Mouse (Mus musculus) stomach, embryonic 15.5 days (tissue): Measurements from ENCODE around the gene Sp2. TPM values are rescaled to one million over a fixed set of nuclear protein-coding genes. Genes with fewer than 3 reads are reported as not detected.

ENCODE experiments used
- ATAC-seq: fragments of 200-750 bp; cut with Nextera tagmentation; 2 replicates; pipeline ENCODE4 v1.8.0; 2017; ENCODE audit warnings: low read depth, moderate number of reproducible peaks, moderate TSS enrichment; ENCODE audit not compliant: insufficient read depth, low FRiP score
- H3K27ac ChIP-seq: fragments of 300-500 bp; sonication (generic); 2 replicates; pipeline ENCODE4 v1.5.1; 2015; ENCODE audit warnings: mild to moderate bottlenecking, inconsistent platforms
- H3K27me3 ChIP-seq: fragments of 300-500 bp; sonication (generic); replicated peaks from 2 replicates; pipeline ENCODE4 v1.6.1; 2015; ENCODE audit warnings: inconsistent platforms
- H3K36me3 ChIP-seq: fragments of 300-500 bp; sonication (generic); 2 replicates; pipeline ENCODE4 v1.6.1; 2015; ENCODE audit warnings: inconsistent platforms
- H3K4me1 ChIP-seq: fragments of 300-500 bp; sonication (generic); 2 replicates; pipeline ENCODE4 v1.6.1; 2015; ENCODE audit warnings: inconsistent platforms
- H3K4me2 ChIP-seq: fragments of 300-500 bp; sonication (generic); 2 replicates; pipeline ENCODE4 v1.6.1; 2015; ENCODE audit warnings: mild to moderate bottlenecking, inconsistent platforms
- H3K4me3 ChIP-seq: fragments of 300-500 bp; sonication (generic); replicated peaks from 2 replicates; pipeline ENCODE4 v1.5.1; 2015; ENCODE audit warnings: inconsistent platforms
- H3K9ac ChIP-seq: fragments of 300-500 bp; sonication (generic); 2 replicates; pipeline ENCODE4 v1.6.1; 2015; ENCODE audit warnings: inconsistent platforms
- H3K9me3 ChIP-seq: fragments of 300-500 bp; sonication (generic); 2 replicates; pipeline ENCODE4 v1.6.1; 2016; ENCODE audit warnings: inconsistent platforms
- WGBS: fragments of 180-500 bp; shearing (Covaris S2); methylation state at CpG from one replicate; pipeline ENCODE4 v1.1.7; 2015; 5-methylcytosine and 5-hydroxymethylcytosine counted together
- polyA plus RNA-seq: library from polyadenylated mRNA; unstranded; fragments of >200 nt; fragmentation: Nextera tagmentation; extraction: Ambion mirVana; gene quantifications from 2 replicates; pipeline ENCODE4 v1.2.1, GENCODE M21; 2015

Gene Sp2
- 12.7 and 13.5 TPM in 2 replicates for polyA plus RNA-seq

DNA sequence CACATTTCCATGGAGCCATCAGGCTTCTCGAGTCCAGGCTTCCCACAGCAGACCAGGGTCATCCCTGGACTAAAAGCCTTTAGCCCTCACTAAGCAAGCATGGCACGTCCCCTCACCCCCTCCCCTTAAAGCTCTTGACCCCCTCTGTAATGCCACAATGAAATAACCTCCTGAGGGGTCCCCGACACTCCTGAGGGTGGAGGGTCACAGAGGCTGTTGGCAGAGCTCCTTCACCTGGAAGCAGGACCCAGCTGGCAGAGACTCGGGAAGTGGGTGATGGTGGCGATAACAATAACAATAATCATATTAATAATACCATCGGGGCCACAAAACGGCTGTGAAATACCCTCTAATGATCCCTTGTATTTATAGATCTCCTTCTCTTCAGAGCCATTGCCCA is at the start of gene Sp2:
Sp2 (minus strand) TSS at position 101 of the 400 bp plus-strand sequence.
- 77% methylated on average over 7 of the region's 7 CpGs for WGBS
- Histone ChIP-seq H3K27ac (no peak within 1 kb of the TSS), H3K36me3 (no peaks in the 10 kb centered on the region), H3K27me3 (peaks cover 3% of the 10 kb centered on the region), H3K9ac (no peak within 1 kb of the TSS), H3K9me3 (no peaks in the 10 kb centered on the region), H3K4me3 (no peak within 1 kb of the TSS), H3K4me2 (no peak within 1 kb of the TSS), H3K4me1 (peaks cover 10% of the 10 kb centered on the region; the same call in 1 of the 2 replicates)
- ATAC-seq = no peak

DNA sequence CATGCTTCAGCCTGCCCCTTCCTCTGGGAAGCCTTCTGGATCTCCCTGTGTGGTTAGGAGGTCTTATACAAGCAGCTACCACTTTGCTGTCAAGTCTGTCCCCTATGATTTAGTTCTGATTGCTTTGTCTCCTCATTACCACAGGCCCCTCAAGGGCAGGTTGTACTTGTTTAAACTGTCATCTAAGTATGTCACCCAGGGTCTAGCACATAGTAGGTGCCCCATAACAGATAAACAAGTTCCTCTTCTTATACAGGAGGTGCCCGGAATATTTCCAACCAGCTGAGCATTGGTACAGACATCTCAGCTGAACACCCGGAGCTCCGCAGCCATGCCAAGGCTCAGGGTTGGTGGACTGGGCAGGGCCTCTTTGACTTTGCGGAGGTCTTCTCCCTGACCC is 49.7 kb upstream of the Sp2 start:
- H3K36me3 ChIP-seq = no peaks in the 10 kb centered on the region
- no peak overlapping the region for H3K4me2 ChIP-seq
- ATAC-seq = no peak
- H3K27ac ChIP-seq = no peak overlapping the region
- no peak overlapping the region for H3K4me3 ChIP-seq
- H3K9ac ChIP-seq = no peak overlapping the region
- peaks cover 10% of the 10 kb centered on the region for H3K4me1 ChIP-seq
- 87% methylated on average over 4 of the region's 4 CpGs for WGBS
- no peaks in the 10 kb centered on the region for H3K27me3 ChIP-seq
- H3K9me3 ChIP-seq = no peaks in the 10 kb centered on the region

DNA sequence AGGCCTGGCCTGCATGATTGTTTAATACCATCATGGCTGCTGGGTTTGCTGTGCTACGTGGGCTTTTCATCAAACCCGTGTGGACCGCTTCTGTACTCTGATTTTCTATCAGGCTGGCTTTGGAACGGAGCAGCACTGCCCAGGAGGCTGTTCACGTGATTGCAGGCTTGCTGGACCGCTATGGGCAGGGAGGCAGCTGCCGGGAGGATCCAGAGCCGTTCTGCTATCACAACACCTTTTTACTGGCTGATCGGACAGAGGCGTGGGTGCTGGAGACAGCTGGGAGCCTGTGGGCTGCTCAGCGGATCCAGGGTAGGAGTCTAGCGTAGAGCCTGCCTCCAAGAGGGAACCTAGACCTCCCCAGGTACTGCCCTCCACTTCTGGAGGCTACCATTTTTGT is 49.2 kb upstream of the Sp2 start:
- no peaks in the 10 kb centered on the region for H3K9me3 ChIP-seq
- H3K9ac ChIP-seq = no peak overlapping the region
- peaks cover 10% of the 10 kb centered on the region for H3K4me1 ChIP-seq
- H3K36me3 ChIP-seq = no peaks in the 10 kb centered on the region
- H3K4me3 ChIP-seq = no peak overlapping the region
- H3K27ac ChIP-seq = no peak overlapping the region
- ATAC-seq = no peak
- H3K27me3 ChIP-seq = no peaks in the 10 kb centered on the region
- H3K4me2 ChIP-seq = no peak overlapping the region
- WGBS = 83% methylated on average over 12 of the region's 12 CpGs

DNA sequence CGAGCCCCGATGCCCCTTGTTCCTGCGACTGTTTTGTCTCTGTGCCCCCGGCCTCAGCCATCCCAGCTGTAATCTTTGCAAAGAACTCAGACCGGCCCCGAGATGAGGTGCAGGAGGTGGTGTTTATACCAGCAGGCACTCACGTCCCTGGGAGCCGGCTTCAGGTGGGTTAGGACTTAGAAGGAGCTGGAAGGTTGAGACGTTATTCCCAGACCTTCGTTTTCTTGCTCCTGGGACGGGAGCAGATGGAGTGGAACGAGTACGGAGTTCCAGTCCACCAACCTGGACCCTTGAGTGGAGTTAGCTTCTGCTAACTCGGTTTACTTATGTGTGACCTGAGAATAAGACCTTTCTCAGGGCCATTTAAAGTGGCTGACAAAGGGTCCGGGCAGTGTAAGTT is 47.7 kb upstream of the Sp2 start:
- WGBS = 17% methylated on average over 15 of the region's 15 CpGs
- ATAC-seq = no peak
- peak overlapping the region; percentile 74; the same call in 1 of the 2 replicates for H3K9ac ChIP-seq
- no peaks in the 10 kb centered on the region for H3K36me3 ChIP-seq
- H3K4me2 ChIP-seq = peak overlapping the region; percentile 90
- peaks cover 19% of the 10 kb centered on the region for H3K4me1 ChIP-seq
- no peaks in the 10 kb centered on the region for H3K27me3 ChIP-seq
- no peaks in the 10 kb centered on the region for H3K9me3 ChIP-seq
- peak overlapping the region; percentile 84 for H3K4me3 ChIP-seq
- peak overlapping the region; percentile 88; the same call in 1 of the 2 replicates for H3K27ac ChIP-seq

DNA sequence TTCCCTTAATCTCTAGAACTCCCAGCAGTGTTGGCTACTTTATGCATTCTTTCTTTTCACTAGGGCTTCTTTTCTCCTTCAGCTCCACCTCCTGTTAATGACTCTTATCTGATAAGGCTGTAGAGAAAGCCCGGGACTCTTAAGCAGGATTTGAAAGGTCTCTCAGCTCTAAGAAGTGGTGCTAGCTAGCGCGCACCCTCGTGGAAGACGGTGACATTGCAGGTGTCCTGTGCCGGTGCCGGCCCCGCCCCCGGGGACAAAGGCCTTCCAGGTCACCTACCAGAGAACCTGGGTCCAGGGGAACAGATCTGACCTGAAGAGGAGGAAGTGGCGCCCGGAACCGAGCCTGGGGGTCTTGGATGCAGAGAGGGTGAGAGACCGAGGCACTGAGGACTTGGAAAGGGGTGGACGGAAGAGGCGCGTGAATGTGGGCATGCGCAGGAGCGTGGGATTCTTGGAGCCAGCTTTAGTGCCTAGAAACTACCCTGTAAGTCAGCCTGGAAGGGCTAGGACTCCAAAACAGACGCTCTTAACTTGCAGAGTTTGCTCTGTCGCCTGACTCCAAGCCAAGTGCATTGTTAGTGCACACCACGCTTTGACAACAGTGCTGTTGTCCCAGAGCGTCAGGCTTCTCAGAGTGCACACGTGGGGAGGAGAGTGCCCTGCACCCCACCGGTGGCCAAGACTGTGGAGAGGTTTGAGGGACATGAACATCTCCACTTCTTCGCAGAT is 47.1 kb upstream of the Sp2 start, which contains the start of gene Scrn2:
Scrn2 (plus strand) TSS at position 253 of the 732 bp plus-strand sequence.
- Histone ChIP-seq H3K9ac (peak within 1 kb of the TSS; percentile 74; the same call in 1 of the 2 replicates), H3K4me1 (peaks cover 23% of the 10 kb centered on the region), H3K27ac (peak within 1 kb of the TSS; percentile 88), H3K4me3 (peak within 1 kb of the TSS; percentile 84), H3K36me3 (no peaks in the 10 kb centered on the region), H3K4me2 (peak within 1 kb of the TSS; percentile 90), H3K9me3 (no peaks in the 10 kb centered on the region), H3K27me3 (no peaks in the 10 kb centered on the region)
- peak; percentile 78 for ATAC-seq
- WGBS = under 1% methylated on average over 25 of the region's 25 CpGs

DNA sequence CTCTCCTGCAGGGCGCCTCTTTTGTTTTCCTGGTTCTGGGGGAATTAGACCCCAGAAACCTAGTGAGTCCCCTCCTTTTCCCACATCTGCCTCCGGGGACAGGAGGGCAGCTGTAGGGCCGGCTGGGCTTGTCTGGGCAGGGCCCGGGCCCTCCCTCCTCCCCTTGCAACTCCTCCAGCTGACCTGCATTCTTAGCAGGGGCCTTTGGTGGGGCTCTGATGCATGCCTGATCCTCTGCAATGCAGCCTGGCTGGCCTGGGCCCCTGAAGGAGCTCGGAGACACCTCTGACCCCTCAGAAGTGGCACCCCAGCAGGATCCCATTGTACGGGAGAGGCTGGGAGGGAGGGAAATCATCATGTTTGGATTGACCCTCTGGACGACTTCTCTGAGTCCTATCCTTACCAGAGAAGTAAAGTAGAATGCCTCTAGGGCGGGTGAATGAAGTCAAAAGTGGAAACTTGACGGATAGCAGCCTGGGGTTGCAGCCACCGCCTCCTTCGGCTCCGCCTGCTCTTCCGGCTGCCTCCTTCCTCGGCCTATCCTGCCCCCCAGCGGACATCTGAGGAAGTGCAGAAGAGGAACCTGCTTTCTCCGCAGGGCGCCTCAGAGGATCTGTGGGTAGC is 43.1 kb upstream of the Sp2 start:
- 2% methylated on average over 17 of the region's 17 CpGs for WGBS
- peak overlapping the region; percentile 55 for H3K4me2 ChIP-seq
- H3K36me3 ChIP-seq = no peaks in the 10 kb centered on the region
- peaks cover 36% of the 10 kb centered on the region for H3K4me1 ChIP-seq
- H3K9me3 ChIP-seq = no peaks in the 10 kb centered on the region
- peak overlapping the region; percentile 72 for H3K27ac ChIP-seq
- H3K9ac ChIP-seq = peak overlapping the region; percentile 30; the same call in 1 of the 2 replicates
- ATAC-seq = peak; percentile 27; the same call in 1 of the 2 replicates
- peaks cover 33% of the 10 kb centered on the region for H3K27me3 ChIP-seq
- H3K4me3 ChIP-seq = peak overlapping the region; percentile 23

DNA sequence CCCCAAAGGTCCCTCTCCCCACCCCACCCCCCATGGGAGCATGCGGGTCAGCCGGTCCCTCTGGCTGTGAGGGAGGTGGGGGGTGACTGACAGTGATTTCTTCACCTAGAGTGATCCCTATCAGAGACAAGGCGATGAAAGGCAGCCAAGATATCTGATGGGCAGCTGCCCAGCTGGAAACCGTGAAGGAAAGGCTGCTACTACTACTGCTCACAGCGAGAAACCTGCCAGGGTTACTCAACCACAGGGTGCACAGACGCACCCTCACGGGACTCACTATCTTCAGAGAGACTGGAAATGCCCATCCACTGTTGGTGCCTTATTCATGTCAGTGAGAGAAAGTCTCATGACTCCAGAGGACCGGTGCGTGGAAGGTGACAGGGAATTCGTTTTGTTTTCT is 42.2 kb upstream of the Sp2 start:
- no peak overlapping the region for H3K4me2 ChIP-seq
- H3K27ac ChIP-seq = no peak overlapping the region; the same call in 1 of the 2 replicates
- H3K36me3 ChIP-seq = no peaks in the 10 kb centered on the region
- WGBS = 45% methylated on average over 10 of the region's 10 CpGs
- no peak for ATAC-seq
- H3K9ac ChIP-seq = no peak overlapping the region
- H3K4me1 ChIP-seq = peaks cover 28% of the 10 kb centered on the region
- no peak overlapping the region for H3K4me3 ChIP-seq
- H3K27me3 ChIP-seq = peaks cover 41% of the 10 kb centered on the region
- no peaks in the 10 kb centered on the region for H3K9me3 ChIP-seq

DNA sequence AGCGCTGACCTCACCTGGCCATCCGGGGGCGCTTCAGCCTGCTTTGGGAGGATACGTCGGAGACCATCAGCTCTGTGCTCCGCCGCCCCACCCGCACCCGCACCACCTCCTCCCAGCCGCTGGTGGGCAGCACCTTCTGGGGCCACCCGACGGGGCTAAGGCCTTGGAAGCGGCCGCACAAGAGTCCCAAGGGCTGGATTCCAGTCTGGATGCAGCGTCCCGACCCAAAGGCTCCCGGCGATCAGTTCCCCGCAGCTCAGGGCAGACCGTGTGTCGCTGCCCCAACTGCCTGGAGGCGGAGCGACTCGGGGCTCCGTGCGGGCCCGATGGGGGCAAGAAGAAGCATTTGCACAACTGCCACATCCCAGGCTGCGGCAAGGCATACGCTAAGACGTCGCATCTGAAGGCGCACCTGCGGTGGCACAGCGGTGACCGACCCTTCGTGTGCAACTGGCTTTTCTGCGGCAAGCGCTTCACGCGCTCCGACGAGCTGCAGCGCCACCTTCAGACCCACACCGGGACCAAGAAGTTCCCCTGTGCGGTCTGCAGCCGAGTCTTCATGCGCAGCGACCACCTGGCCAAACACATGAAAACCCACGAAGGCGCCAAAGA is 39.2 kb upstream of the Sp2 start:
- no peaks in the 10 kb centered on the region for H3K36me3 ChIP-seq
- peak overlapping the region; percentile 53 for H3K4me3 ChIP-seq
- ATAC-seq = peak; percentile 32; the same call in 1 of the 2 replicates
- peaks cover 63% of the 10 kb centered on the region for H3K27me3 ChIP-seq
- peak overlapping the region; percentile 95 for H3K4me2 ChIP-seq
- no peaks in the 10 kb centered on the region for H3K9me3 ChIP-seq
- no peak overlapping the region for H3K27ac ChIP-seq
- under 1% methylated on average over 50 of the region's 50 CpGs for WGBS
- H3K4me1 ChIP-seq = peaks cover 48% of the 10 kb centered on the region
- peak overlapping the region; percentile 40; the same call in 1 of the 2 replicates for H3K9ac ChIP-seq

DNA sequence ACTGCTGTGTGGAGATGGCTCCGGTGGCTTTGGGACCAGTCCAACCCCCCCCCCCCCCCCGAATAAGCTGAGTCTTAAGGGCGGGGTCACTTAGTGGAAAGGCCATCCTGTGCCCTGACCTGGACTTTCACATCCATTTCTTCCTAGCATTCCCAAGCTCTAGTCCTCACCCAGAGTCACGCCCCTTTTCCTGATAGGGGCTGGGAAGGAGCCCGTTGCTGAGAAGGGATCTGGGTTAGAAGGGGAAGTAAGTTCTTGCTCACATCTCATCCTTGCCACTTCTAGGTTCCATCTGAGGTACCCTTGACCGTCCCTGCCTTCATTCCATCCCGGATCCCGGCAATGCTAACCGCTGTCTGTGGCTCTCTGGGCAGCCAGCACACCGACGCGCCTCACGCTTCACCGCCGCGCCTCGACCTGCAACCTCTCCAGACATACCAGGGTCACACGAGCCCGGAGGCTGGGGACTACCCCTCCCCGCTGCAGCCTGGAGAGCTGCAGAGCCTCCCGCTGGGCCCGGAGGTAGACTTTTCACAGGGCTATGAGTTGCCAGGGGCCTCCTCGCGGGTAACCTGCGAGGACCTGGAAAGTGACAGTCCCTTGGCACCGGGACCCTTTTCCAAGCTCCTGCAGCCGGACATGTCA is 38.5 kb upstream of the Sp2 start:
- peaks cover 47% of the 10 kb centered on the region for H3K4me1 ChIP-seq
- peak overlapping the region; percentile 53 for H3K4me3 ChIP-seq
- ATAC-seq = no peak
- H3K9me3 ChIP-seq = no peaks in the 10 kb centered on the region
- H3K27ac ChIP-seq = no peak overlapping the region
- H3K36me3 ChIP-seq = no peaks in the 10 kb centered on the region
- peak overlapping the region; percentile 95 for H3K4me2 ChIP-seq
- 3% methylated on average over 26 of the region's 27 CpGs for WGBS
- peaks cover 71% of the 10 kb centered on the region for H3K27me3 ChIP-seq
- H3K9ac ChIP-seq = no peak overlapping the region

DNA sequence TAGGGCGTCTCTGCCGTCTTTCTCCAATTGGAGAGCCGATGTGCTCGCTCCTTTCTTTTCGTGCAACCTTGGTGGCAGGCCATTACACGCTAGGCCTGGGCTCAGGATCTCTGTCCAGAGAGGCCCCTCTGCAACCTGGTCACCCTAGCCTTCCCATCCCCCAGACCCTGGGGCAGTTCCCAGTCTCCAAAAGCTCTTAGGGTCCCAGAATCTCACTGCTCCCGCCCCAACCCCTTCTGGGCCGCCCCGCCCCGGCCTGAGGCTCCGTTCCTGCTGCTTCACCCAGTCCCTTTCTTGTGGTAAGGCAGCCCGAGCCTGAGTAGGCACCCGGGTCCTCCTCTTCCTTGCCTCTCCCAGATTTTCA is 36.6 kb upstream of the Sp2 start:
- Histone ChIP-seq H3K27me3 (peaks cover 79% of the 10 kb centered on the region), H3K27ac (0 out of 2 replicates have a peak overlapping the region, but pooled peaks have one; percentile 1), H3K4me1 (peaks cover 35% of the 10 kb centered on the region), H3K4me2 (peak overlapping the region; percentile 69), H3K9me3 (no peaks in the 10 kb centered on the region), H3K9ac (no peak overlapping the region), H3K4me3 (peak overlapping the region; percentile 42), H3K36me3 (no peaks in the 10 kb centered on the region)
- ATAC-seq = no peak
- 9% methylated on average over 13 of the region's 13 CpGs for WGBS

DNA sequence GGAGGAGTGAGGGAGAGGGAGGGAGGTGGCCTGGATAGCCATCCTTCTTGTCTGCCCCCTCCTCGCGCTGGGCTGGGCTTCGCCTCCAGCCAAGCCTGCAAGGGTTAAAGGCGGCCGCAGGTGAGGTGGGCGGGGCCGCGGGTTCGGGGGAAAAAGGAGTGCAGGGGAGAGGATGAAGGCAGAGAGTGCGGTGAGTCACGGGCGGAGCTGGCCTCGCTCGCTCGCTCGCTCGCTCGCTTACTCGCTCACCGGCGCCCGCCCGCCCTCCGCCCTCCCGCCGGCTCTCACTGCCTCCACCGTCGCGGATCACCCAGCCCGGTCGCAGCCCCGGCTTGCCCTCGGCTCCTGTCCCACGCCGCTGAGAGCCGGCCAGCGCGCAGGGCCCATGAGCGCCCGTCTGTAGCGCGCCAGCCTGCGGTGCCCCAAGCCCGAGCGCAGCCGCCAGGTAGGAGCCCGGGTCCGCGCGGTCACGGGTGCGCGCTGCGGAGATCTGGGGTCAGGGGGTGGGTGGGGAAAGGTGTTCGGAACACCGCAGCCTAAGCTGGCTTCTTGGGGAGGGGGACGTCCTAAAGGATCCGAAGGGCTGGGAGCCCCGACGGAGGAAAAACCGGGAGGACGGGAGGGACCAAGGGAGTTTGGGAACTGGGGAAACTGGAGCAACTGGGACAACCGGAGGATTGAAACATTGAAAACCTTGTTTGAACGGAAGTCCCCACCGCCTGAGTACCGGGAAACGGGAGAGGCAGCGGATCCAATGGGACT is 36.0 kb upstream of the Sp2 start:
- Histone ChIP-seq H3K9me3 (no peaks in the 10 kb centered on the region), H3K9ac (no peak overlapping the region), H3K36me3 (no peaks in the 10 kb centered on the region), H3K27me3 (peaks cover 73% of the 10 kb centered on the region), H3K27ac (0 out of 2 replicates have a peak overlapping the region, but pooled peaks have one; percentile 1), H3K4me1 (peaks cover 35% of the 10 kb centered on the region), H3K4me3 (peak overlapping the region; percentile 42), H3K4me2 (peak overlapping the region; percentile 69)
- 0 out of 2 replicates have a peak, but pooled peaks have one; percentile 36 for ATAC-seq
- WGBS = under 1% methylated on average over 67 of the region's 68 CpGs
